Comparison of ENCODE assay signal across 15 mouse cellular contexts in the genomic region with DNA sequence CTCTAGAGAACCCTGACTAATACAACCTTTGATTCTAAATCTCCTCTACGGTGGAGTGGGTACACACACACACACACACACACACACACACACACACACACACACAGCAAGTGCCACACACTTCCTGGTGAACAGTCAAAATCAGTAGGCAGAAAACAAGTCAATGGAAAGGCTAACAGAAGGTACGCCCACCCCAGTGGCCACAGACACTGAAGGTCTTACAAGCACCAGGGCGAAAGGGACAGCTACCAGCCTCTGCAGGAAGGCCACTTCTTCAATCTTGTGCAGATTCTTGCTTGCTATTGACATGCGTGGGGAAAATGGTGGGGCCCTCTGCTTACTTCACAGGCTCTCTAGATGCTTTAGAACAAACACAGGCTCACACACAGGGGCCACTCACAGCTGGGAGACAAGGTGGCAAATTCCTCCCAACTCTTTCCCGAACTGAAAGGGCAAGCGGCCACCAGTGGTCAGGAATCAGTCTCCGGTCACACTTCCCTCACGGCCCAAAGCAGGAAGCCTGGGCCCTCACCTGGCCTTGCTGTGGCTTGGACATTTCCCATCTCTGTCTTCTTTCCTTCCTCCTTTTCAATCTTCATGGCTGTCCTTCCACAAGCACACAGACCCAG. TPM values are rescaled to one million over a fixed set of nuclear protein-coding genes. Genes with fewer than 3 reads are reported as not detected.
DNase-seq lines count a peak whose midpoint lies in the region; ATAC-seq and TF ChIP-seq lines count a peak whose summit lies in the region.
"Had no signal": no experiment of that assay in that cellular context is flagged by ENCODE, and none has a peak within 500 bp of the region (broad histone marks: within the 10 kb centered on the region; RNA-seq: fewer than 3 reads in every experiment).

No protein-coding gene starts in this region.

- no peaks in the 10 kb centered on the region for H3K9me3 ChIP-seq in ES-E14 (ENCODE audit: control insufficient read depth, insufficient read depth, low read depth, low read length)
- peaks cover 15% of the 10 kb centered on the region for H3K9me3 ChIP-seq in liver, embryonic 13.5 days (replicated peaks)
- peaks cover 4% of the 10 kb centered on the region; the same call in 1 of the 2 replicates for H3K9me3 ChIP-seq in midbrain, embryonic 15.5 days

- no peaks in the 10 kb centered on the region for H3K36me3 ChIP-seq in spleen, adult 2 months (ENCODE audit: control insufficient read depth, insufficient read depth, low read length)
- no peaks in the 10 kb centered on the region for H3K36me3 ChIP-seq in ES-E14 (ENCODE audit: control insufficient read depth, insufficient read depth, low read length, poor library complexity, severe bottlenecking)
- peaks cover 17% of the 10 kb centered on the region for H3K36me3 ChIP-seq in liver, embryonic 13.5 days
- no peaks in the 10 kb centered on the region for H3K36me3 ChIP-seq in splenic B cell, adult 2 months (ENCODE audit: control insufficient read depth, insufficient read depth, low read length, poor library complexity, severe bottlenecking)
- H3K36me3 ChIP-seq in midbrain, embryonic 15.5 days (replicated peaks) = no peaks in the 10 kb centered on the region
- H3K36me3 ChIP-seq: forebrain, embryonic 12.5 days had no signal

- in situ Hi-C loops in ES-E14 (cut with MboI; ENCODE audit: low sequenced_read_pairs in 2 of 2, unreplicated experiment in 2 of 2) = loop anchor here in 1 of 2 experiments (10.0 kb wide), 1 partner anchor 67 kb away; no protein-coding TSS in a partner anchor

- WGBS in spleen, adult 2 months = 34% methylated on average over 8 of the region's 8 CpGs
- WGBS in liver, embryonic 13.5 days (ENCODE audit: insufficient replicate concordance) = 57% methylated on average over 8 of the region's 8 CpGs
- WGBS in midbrain, embryonic 15.5 days = 84% methylated on average over 8 of the region's 8 CpGs

- DNase-seq in spleen, adult 2 months (ENCODE audit: low read depth in 1 of 2, low spot score in 2 of 2) = no peak
- no peak for DNase-seq in spleen, postnatal 4 days (ENCODE audit: low spot score in 2 of 2)
- DNase-seq in ES-E14 (ENCODE audit: low read depth, low spot score) = no peak
- DNase-seq in liver, embryonic 13.5 days = no peak
- peak; percentile 27 for DNase-seq in splenic B cell, adult 2 months (ENCODE audit: low read depth, low spot score)
- no peak for DNase-seq in kidney, postnatal 14 days
- DNase-seq: cerebellum, adult 18-20 months; heart, postnatal 10 days had no signal

- no peak for TF ChIP-seq CTCF in spleen, adult 2 months (IDR thresholded peaks at IDR 0.05; ENCODE audit: extremely low read depth, insufficient read depth, insufficient read length, insufficient replicate concordance)

- 0 out of 2 replicates have a peak overlapping the region, but pooled peaks have one; percentile 7 for H3K4me3 ChIP-seq in spleen, adult 2 months (ENCODE audit: extremely low read depth, insufficient read depth, insufficient read length)
- H3K4me3 ChIP-seq in ES-E14 (ENCODE audit: insufficient read depth in 1 of 2, low read depth in 1 of 2, low read length in 2 of 2, poor library complexity in 1 of 2, severe bottlenecking in 1 of 2) = no peak overlapping the region
- peak overlapping the region; percentile 5; the same call in 1 of the 2 replicates for H3K4me3 ChIP-seq in liver, embryonic 13.5 days (replicated peaks)
- H3K4me3 ChIP-seq in midbrain, embryonic 15.5 days = no peak overlapping the region
- H3K4me3 ChIP-seq: embryonic facial prominence, embryonic 13.5 days; forebrain, embryonic 12.5 days; limb, embryonic 12.5 days; midbrain, embryonic 10.5 days; neural tube, embryonic 15.5 days had no signal

- peak overlapping the region; percentile 14; the same call in 1 of the 2 replicates for H3K9ac ChIP-seq in ES-E14 (ENCODE audit: insufficient read depth, low read depth, low read length, poor library complexity, severe bottlenecking)
- H3K9ac ChIP-seq in liver, embryonic 13.5 days = peak overlapping the region; percentile 56
- H3K9ac ChIP-seq in midbrain, embryonic 15.5 days = no peak overlapping the region
- H3K9ac ChIP-seq: embryonic facial prominence, embryonic 13.5 days; forebrain, embryonic 12.5 days; limb, embryonic 12.5 days; neural tube, embryonic 15.5 days had no signal

- H3K27me3 ChIP-seq in spleen, adult 2 months (ENCODE audit: control insufficient read depth, insufficient read depth, low read length) = no peaks in the 10 kb centered on the region
- no peaks in the 10 kb centered on the region for H3K27me3 ChIP-seq in liver, embryonic 13.5 days
- no peaks in the 10 kb centered on the region for H3K27me3 ChIP-seq in splenic B cell, adult 2 months (ENCODE audit: control insufficient read depth, insufficient read depth, low read length, poor library complexity, severe bottlenecking)
- no peaks in the 10 kb centered on the region for H3K27me3 ChIP-seq in midbrain, embryonic 15.5 days (replicated peaks)
- H3K27me3 ChIP-seq: embryonic facial prominence, embryonic 13.5 days; forebrain, embryonic 12.5 days; limb, embryonic 12.5 days; neural tube, embryonic 15.5 days had no signal

- no peak for ATAC-seq in liver, embryonic 13.5 days (ENCODE audit: low read depth)
- no peak for ATAC-seq in midbrain, embryonic 15.5 days (replicated peaks)
- ATAC-seq: hindbrain, postnatal 0 days had no signal

- H3K4me1 ChIP-seq in spleen, adult 2 months (ENCODE audit: control insufficient read depth, insufficient read depth, insufficient read length) = peaks cover 14% of the 10 kb centered on the region; the same call in 1 of the 2 replicates
- peaks cover 5 to 24% of the 10 kb centered on the region in 2 experiments; a peak in 2 of 4 replicates for H3K4me1 ChIP-seq in ES-E14 (ENCODE audit: control insufficient read depth in 2 of 2, insufficient read depth in 2 of 2, low read length in 2 of 2, poor library complexity in 1 of 2)
- peaks cover 86% of the 10 kb centered on the region for H3K4me1 ChIP-seq in liver, embryonic 13.5 days (replicated peaks)
- peaks cover 9% of the 10 kb centered on the region; the same call in 1 of the 2 replicates for H3K4me1 ChIP-seq in midbrain, embryonic 15.5 days

- 0 out of 2 replicates have a peak overlapping the region, but pooled peaks have one; percentile 27 for H3K27ac ChIP-seq in spleen, adult 2 months (ENCODE audit: insufficient read depth, low read length)
- H3K27ac ChIP-seq in ES-E14 (ENCODE audit: insufficient read depth, low read depth, low read length, poor library complexity, severe bottlenecking) = no peak overlapping the region
- peak overlapping the region; percentile 95 for H3K27ac ChIP-seq in liver, embryonic 13.5 days
- no peak overlapping the region for H3K27ac ChIP-seq in midbrain, embryonic 15.5 days
- H3K27ac ChIP-seq: embryonic facial prominence, embryonic 13.5 days; forebrain, embryonic 12.5 days; hindbrain, postnatal 0 days; limb, embryonic 12.5 days; midbrain, embryonic 10.5 days; neural tube, embryonic 15.5 days had no signal

- no peak for TF ChIP-seq POLR2A in spleen, adult 2 months (IDR thresholded peaks at IDR 0.05; ENCODE audit: low read depth, low read length)

- peak overlapping the region; percentile 71 for H3K4me2 ChIP-seq in liver, embryonic 13.5 days
- H3K4me2 ChIP-seq in midbrain, embryonic 15.5 days = no peak overlapping the region
- H3K4me2 ChIP-seq: embryonic facial prominence, embryonic 13.5 days; forebrain, embryonic 12.5 days; limb, embryonic 12.5 days; neural tube, embryonic 15.5 days had no signal

TF ChIP-seq in ES-E14, 5 proteins besides CTCF, POLR2A, EP300 and RAD21:
- TF ChIP-seq ZNF384 (IDR thresholded peaks at IDR 0.05; ENCODE audit: low read depth, low read length) = no peak
- no peak for TF ChIP-seq CHD2 (IDR thresholded peaks at IDR 0.05; ENCODE audit: low read depth, low read length)
- TF ChIP-seq HCFC1 (IDR thresholded peaks at IDR 0.05; ENCODE audit: borderline replicate concordance, insufficient read depth, low read length) = no peak
- TF ChIP-seq ZC3H11A (IDR thresholded peaks at IDR 0.05; ENCODE audit: borderline replicate concordance, low read depth, low read length) = no peak
- no peak for TF ChIP-seq MAFK (IDR thresholded peaks at IDR 0.05; ENCODE audit: insufficient read depth, low read depth, low read length)

RNA-seq across cellular contexts. Expression of gene Glrx5, which starts 10.9 kb away (rescaled TPM):
- polyA plus RNA-seq in spleen, adult 2 months (2012; rRNA removed) = 102 and 109 TPM in 2 replicates
- 34.2 and 39.4 TPM in 2 replicates for total RNA-seq in ES-E14 (2012; rRNA removed)
- polyA plus RNA-seq in liver, embryonic 13.5 days (2015; fragmentation: Nextera tagmentation; extraction: Ambion mirVana) = 591 and 653 TPM in 2 replicates
- polyA plus RNA-seq in midbrain, embryonic 15.5 days (2015; fragmentation: Nextera tagmentation; extraction: Ambion mirVana) = 143 and 144 TPM in 2 replicates

RNA-seq across cellular contexts. Expression of gene Syne3, which starts 11.9 kb away (rescaled TPM):
- polyA plus RNA-seq in spleen, adult 2 months (2012; rRNA removed) = 5.4 and 6.3 TPM in 2 replicates
- total RNA-seq in ES-E14 (2012; rRNA removed) = 1.5 and 2.4 TPM in 2 replicates
- 2.0 TPM in 2 replicates for polyA plus RNA-seq in liver, embryonic 13.5 days (2015; fragmentation: Nextera tagmentation; extraction: Ambion mirVana)
- 0.40 and 0.49 TPM in 2 replicates for polyA plus RNA-seq in midbrain, embryonic 15.5 days (2015; fragmentation: Nextera tagmentation; extraction: Ambion mirVana)

Comparison
In these comparisons a context has a peak if more than half of its experiments do, and no peak if none do; other contexts are left out.
1. H3K27ac ChIP-seq: peak in spleen, adult 2 months (single experiment) and liver, embryonic 13.5 days (single experiment); none in ES-E14 (single experiment) and midbrain, embryonic 15.5 days (single experiment).
2. H3K4me3 ChIP-seq: peak in spleen, adult 2 months (single experiment) and liver, embryonic 13.5 days (single experiment); none in ES-E14 (0 of 2) and midbrain, embryonic 15.5 days (single experiment).